Mouse (Mus musculus) T-helper 1 cell (primary cell): ENCODE results near the gene Ano2.

Source experiments
- in situ Hi-C: fragments of 300-600 bp; cut with MboI, MseI; formaldehyde crosslinking; loops from one replicate; pipeline ENCODE4 v1.15.1; 2025; ENCODE audit warnings: high pct_unique_total_duplicates

Gene Ano2

DNA sequence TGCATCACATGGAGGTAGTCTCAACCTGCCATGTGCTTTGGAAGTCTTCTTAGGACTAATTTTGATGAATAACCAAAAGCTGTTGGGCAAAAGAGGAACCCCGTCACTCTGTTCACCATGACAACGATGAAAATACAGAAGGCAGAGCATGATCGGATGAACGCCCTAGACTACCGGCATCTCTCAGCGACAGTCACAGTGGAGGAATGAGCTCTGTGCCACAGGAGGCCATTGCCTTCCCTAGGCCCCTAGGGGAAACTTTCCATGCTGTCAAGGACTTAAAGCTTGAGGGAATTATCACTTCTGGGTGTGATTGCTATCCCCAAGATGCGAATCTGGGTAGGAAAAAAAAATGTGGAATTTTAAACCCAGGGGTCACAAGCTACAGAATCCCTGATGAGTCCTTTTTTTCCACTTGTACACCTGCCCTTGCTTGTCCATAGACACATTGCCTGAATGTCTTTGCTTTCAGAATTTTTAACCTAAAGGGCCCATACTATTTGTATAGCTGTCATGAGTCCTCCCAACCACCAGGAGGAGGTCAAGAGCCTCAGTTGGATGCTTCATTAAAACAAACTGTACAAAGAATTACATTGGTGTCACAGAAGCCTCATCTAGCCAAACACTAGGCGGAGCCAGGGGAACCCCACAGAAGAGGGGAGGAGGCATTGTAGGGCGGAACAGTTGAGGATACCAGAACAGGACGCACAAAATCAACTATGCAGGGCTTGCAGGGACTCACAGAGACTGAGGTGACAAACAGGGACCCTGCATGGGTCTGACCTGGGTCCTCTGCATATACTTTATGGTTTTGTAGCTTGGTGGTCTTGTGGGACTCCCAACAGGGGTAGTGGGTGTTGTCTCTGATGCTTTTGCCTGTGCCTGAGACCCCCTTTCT, 53.2 kb downstream of the Ano2 start:
- in situ Hi-C loops: no loop called here

GRCm38 (mm10) chr6:125747322-125747930, 57.2 kb downstream of the Ano2 start:
- in situ Hi-C loops: no loop called here

GRCm38 (mm10) chr6:125748646-125749045, 58.4 kb downstream of the Ano2 start:
- in situ Hi-C loops: no loop called here

DNA sequence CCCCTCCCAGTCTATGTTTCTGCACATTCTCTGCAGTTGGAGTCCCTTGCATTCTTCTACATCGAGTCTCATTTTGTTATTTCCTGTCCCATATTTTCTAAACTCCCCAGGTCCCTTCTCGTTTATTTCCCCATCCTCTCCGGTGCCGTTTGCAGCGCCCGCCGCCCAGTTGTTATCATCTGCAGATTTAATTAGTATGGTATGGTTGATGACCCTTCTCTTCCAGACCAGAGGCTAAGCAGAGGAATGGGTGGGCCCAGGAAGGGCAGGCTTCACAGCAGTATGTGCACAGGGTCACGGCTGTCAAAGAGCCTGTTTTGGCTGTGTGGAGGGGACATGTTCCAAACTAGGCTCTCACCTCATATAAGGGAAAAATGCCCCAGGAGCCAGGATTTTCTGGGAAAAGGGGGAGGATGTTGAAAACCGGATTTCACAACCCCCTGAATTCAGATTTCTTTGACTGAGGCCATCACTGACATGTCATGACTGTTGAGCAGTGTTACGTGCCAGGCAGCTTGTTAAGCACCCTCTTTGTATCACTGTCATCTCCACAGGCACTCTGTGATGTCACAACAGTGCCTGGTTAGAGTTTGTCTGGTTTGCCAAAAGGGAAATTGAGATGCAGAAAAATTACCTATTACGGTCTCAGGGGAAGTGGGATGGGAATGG, 72.8 kb downstream of the Ano2 start:
- in situ Hi-C loops: no loop called here

GRCm38 (mm10) chr6:125773256-125773655, 83.0 kb downstream of the Ano2 start:
- in situ Hi-C loops: loop anchor here (10.0 kb wide), 1 partner anchor 1448 kb away; no protein-coding TSS in a partner anchor

DNA sequence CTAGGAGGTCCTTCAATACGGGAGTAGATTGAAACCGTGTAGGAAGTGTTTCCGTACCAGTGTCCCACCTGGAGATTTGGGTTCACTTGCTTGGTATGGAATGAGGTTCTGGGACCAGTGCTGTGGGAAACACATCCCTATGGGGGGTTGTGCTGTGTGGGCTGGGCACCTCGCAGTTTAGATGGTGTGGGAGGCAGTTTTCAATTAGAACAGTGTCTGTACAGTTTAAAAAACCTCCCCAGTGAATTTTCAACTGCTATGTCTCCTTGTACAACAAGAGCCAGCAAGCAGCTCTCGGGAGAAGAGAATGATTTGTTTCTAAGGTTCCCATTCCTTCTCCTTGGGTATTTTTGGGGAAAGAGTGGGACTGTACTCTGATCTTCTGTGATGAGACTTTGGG, 86.1 kb downstream of the Ano2 start:
- in situ Hi-C loops: loop anchor here (10.0 kb wide), 1 partner anchor 1451 kb away; no protein-coding TSS in a partner anchor

- in situ Hi-C loops: no loop called here
These were observed 112.7 kb downstream of the Ano2 start for GRCm38 (mm10) chr6:125802954-125803353.

GRCm38 (mm10) chr6:125803364-125804011, 113.3 kb downstream of the Ano2 start:
- in situ Hi-C loops: no loop called here

DNA sequence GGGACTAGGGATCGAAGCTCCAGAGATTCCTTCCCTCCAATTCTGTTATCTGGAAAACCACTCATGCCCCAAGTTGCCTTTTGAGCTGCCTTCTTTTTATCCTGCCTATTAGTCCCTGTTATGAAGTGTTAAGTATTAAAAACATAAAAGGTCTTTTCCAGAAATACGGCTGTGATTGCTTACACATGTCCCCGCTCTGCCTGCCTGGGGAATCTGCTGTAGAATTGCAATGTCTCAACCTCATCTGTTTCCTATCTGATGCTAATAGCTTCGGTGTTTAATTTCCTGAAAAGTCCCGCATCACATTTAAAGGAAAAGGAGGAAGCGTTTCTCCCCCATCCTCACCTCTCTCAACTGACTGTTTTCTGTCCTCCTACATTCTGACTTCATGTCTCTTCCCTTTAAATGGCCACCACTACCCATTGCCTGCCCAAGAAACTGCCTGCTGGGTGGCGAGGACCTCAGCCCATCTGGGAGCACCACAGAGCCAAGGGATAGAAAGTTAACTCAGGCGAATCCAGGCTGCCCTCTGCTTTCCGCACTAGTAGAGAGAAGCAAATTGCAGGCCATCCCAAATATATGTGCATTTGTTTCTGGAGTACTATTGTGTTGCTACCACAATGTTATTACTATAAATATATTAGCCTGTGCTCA, 118.9 kb downstream of the Ano2 start:
- in situ Hi-C loops: no loop called here

DNA sequence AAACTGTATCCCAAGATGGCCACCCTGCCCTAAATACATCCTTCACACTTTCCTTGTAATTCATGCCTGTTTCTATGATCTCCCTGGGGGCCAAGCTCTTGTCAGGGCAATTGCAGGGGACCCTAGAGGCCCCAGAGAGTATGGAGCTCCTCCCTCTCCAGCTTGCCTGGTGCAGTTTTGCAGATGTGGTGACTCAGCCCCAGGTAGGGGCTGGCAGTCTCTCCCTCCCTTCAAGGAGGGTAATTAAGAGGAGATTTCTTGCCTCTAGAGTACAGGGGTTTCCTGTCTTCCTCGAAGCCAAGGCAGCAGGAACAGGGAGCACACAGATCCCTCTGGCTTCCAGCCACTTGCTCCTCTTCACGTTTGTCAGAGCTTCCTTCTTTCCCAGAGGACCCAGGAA, 121.2 kb downstream of the Ano2 start:
- in situ Hi-C loops: no loop called here

- in situ Hi-C loops: no loop called here
These were observed 147.9 kb downstream of the Ano2 start for GRCm38 (mm10) chr6:125838121-125838520.

DNA sequence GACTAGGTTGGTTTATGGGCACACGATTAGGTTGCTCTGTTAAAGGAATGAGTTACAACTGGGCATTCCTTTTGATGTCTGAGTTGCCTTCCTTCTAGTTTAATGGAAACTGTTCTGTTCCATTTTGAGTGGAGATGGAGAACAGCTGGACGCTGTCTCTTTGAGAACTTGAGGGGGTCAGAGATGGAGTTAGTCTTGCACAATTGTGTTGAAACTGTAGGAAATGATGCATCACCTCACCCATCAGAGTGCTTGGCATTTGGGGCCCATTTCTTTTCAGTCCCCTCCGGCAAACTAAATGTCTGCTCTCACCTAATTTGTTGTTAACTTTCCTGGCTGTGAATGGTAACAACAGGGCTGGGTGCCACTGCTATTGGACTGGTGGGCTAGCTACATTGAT, 151.1 kb downstream of the Ano2 start:
- in situ Hi-C loops: no loop called here

DNA sequence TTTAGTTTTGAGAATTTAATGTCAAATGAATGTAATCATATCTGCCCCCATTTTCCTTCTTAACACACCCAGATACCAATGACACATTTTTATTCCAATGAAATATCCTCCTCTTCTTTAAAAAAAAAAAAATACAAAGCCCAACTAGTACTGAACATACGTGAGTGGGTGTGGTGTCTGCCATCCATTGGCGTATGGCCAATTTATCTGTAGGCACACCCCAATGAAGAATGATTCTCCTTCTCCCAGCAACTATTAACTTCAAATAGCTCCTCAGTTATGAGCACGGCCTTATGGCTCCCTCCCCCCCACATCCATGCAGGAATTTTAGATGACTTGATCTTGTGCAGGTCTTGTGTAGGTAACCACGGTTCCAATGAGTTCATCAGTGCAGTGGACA, 161.0 kb downstream of the Ano2 start:
- in situ Hi-C loops: no loop called here

GRCm38 (mm10) chr6:125858294-125858693, 168.1 kb downstream of the Ano2 start:
- in situ Hi-C loops: no loop called here

- in situ Hi-C loops: no loop called here
These were observed 178.3 kb downstream of the Ano2 start for GRCm38 (mm10) chr6:125868516-125868915.

GRCm38 (mm10) chr6:125871482-125871881, 181.3 kb downstream of the Ano2 start:
- in situ Hi-C loops: no loop called here

GRCm38 (mm10) chr6:125874742-125875141, 184.5 kb downstream of the Ano2 start:
- in situ Hi-C loops: no loop called here

DNA sequence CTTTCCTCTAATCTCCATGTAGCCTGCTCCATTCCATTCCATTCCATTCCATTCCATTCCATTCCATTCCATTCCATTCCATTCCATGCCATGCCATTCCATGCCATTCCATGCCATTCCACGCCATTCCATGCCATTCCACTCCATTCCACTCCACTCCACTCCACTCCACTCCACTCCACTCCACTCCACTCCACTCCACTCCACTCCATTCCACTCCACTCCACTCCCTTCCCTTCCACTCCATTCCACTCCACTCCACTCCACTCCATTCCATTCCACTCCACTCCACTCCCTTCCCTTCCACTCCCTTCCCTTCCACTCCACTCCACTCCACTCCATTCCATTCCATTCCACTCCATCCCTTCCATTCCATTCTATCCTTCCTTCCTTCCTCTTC, 186.7 kb downstream of the Ano2 start:
- in situ Hi-C loops: no loop called here

- in situ Hi-C loops: no loop called here
These were observed 188.5 kb downstream of the Ano2 start for GRCm38 (mm10) chr6:125878671-125879070.

DNA sequence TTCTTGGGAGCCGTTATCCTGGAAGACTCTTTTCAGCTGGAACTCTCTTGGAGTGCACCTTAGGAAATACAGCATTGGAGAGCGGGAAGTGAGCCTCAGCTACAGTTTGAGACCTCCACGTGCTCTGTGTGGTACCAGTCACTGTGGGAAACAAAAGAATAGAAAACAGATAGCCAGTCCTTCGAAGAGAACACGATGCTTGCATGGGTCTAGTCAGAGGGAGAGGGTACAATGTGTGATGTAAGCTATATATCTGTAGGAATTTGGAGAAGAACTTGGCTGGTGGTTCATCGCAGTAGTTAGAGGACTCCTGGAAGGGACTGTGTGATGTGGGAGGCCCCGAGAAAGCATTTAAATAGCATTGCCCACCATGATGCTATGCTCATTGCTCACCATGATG, 189.1 kb downstream of the Ano2 start:
- in situ Hi-C loops: no loop called here

- in situ Hi-C loops: no loop called here
These were observed 198.4 kb downstream of the Ano2 start for GRCm38 (mm10) chr6:125888596-125888995.
